In genomic region chr16:35726601-35727000, GRCm38 (mm10) we compare ENCODE assay signal across 21 mouse cellular contexts.
"Had no signal": no experiment of that assay in that cellular context is flagged by ENCODE, and none has a peak within 500 bp of the region (broad histone marks: within the 10 kb centered on the region; RNA-seq: fewer than 3 reads in every experiment).

No protein-coding gene starts in this region.

- H3K4me3 ChIP-seq: heart, embryonic 13.5 days; heart, embryonic 15.5 days; hindbrain, embryonic 10.5 days; hindbrain, embryonic 12.5 days; intestine, embryonic 15.5 days; limb, embryonic 10.5 days; limb, embryonic 12.5 days; liver, embryonic 13.5 days; liver, embryonic 15.5 days had no signal

- DNase-seq: gastrocnemius, postnatal 10 days; gastrocnemius, postnatal 25 days; heart, adult 18-20 months; heart, postnatal 4 days; kidney, adult 18-20 months; kidney, adult 8-10 months; kidney, postnatal 10 days; kidney, postnatal 25 days; kidney, postnatal 4 days; liver; liver, embryonic 13.5 days; liver, postnatal 0 days had no signal

- H3K27ac ChIP-seq: heart, embryonic 13.5 days; heart, embryonic 15.5 days; hindbrain, embryonic 10.5 days; hindbrain, embryonic 12.5 days; hindbrain, embryonic 14.5 days; intestine, embryonic 15.5 days; limb, embryonic 10.5 days; limb, embryonic 12.5 days; liver, embryonic 13.5 days; liver, embryonic 15.5 days had no signal
